Mouse (Mus musculus) gonadal fat pad, adult 2 months (tissue): ENCODE data around the gene Tnni3k. TPM values are rescaled to one million over a fixed set of nuclear protein-coding genes. Genes with fewer than 3 reads are reported as not detected.

Experiments
- DNase-seq: peaks from one replicate; pipeline ENCODE4 v3.0.0-alpha.2; 2012; ENCODE audit warnings: low read depth
- polyA plus RNA-seq: library from polyadenylated mRNA; depleted of rRNA; stranded (reverse); fragments of >200 nt; gene quantifications from 2 replicates; pipeline ENCODE4 v1.2.3, GENCODE M21; 2012

Gene Tnni3k
- polyA plus RNA-seq, 1 experiment = not detected

DNA sequence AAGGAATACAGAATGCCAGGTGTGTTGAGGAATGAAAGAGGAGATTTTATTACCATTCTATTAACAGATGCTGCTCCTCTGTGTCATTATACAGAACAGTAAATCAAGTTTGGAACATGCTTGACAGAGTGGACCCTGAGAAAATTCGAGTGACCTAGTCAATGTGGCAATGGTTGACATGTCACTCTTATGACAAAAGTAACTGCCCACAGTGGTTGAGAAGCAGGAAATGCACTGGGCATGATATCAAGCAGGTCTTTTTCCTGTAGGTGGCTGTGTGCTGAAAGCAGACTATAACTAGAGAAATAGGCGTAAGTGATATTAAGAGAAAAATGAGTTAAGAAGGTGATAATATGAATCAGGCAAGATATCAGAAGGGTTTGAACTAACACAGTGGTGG, 105.7 kb downstream of the Tnni3k start:
- DNase-seq = no peak

GRCm38 (mm10) chr3:154945688-154946161, 109.5 kb downstream of the Tnni3k start:
- DNase-seq = no peak

- no peak for DNase-seq
Observed at GRCm38 (mm10) chr3:154927757-154928156, 127.5 kb downstream of the Tnni3k start.

DNA sequence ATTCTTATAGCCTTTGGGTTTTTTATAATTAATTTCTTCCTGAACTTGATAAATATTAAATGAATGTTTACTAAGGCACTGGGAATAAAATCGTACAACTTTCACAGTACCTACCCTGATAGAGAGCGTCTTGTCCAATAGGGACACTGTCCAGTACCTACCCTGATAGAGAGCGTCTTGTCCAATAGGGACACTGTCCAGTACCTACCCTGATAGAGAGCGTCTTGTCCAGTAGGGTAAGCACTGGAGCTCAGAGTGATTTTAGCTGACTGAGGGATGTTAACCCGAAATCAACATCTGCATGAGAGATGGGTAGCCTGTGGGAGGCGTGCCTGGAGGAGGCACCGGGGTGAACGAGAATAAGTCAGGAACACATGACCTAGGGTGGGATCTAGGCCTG, 130.3 kb downstream of the Tnni3k start:
- no peak for DNase-seq

DNA sequence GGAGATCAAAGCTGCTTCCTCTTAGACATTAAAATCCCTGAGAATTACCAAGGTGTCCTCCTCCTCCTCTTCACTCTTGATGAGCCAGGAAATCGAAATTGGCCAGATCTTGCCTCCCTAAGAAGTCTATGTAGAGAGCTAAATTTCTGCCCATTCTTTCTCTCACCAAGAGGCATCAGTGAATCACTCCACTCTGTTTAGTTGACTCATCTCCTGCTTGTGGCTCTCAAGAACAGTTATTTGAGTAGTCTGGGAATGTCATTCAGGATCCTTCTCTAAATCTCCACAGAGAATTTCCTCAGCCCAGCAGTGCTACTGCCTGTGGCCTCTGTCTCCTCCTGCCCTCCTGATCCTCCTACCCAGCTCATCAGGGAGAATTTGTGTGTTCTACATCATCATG, 139.6 kb downstream of the Tnni3k start:
- DNase-seq = no peak

DNA sequence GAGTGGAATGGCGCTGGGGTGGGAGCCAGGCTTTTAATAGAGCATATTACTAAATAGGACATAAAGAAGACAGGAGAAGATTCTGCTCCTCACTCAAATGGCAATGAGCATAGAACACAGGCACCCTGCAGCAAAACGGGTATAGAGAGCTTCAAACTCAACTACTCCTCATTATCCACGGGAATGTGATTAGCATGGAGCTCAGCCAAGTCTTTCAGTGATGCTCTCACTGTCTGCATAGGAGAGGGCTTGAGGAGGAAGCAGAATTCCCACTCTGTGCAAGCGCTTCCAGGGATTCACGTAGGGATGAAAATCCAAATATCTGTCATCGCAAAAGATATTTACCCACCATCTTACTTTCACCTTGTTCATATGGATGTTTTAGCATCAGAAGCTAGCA, 141.6 kb downstream of the Tnni3k start:
- DNase-seq = no peak

GRCm38 (mm10) chr3:154896737-154897136, 158.5 kb downstream of the Tnni3k start:
- DNase-seq = no peak

- no peak for DNase-seq
Observed at GRCm38 (mm10) chr3:154893225-154893624, 162.0 kb downstream of the Tnni3k start.

- no peak for DNase-seq
Observed at GRCm38 (mm10) chr3:154885452-154885851, 169.8 kb downstream of the Tnni3k start.

- no peak for DNase-seq
Observed at GRCm38 (mm10) chr3:154885048-154885447, 170.2 kb downstream of the Tnni3k start.

GRCm38 (mm10) chr3:154881428-154881986, 173.7 kb downstream of the Tnni3k start:
- no peak for DNase-seq

DNA sequence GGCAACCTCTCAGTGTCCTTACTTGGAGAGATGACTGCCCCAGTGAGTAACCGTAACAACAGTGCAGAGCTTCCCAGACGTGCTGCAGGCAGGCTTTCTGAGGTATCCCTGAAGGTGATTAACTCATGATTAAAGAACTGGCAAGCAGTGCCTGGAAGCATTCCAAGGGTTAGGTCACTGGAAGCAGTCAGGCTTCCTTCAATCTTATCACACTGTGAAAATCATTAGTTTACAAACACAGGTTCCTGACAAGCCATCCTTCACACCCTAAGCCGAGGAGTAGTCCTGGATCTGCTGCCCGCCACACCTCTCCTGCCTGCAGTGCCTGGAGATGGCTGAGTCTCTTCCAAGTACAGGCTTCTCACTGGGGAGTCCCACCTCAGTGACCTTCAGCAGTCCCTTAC, 174.7 kb downstream of the Tnni3k start:
- DNase-seq = no peak

- no peak for DNase-seq
Observed at GRCm38 (mm10) chr3:154880108-154880507, 175.1 kb downstream of the Tnni3k start.

- DNase-seq = no peak
Observed at GRCm38 (mm10) chr3:154879515-154879914, 175.7 kb downstream of the Tnni3k start.

DNA sequence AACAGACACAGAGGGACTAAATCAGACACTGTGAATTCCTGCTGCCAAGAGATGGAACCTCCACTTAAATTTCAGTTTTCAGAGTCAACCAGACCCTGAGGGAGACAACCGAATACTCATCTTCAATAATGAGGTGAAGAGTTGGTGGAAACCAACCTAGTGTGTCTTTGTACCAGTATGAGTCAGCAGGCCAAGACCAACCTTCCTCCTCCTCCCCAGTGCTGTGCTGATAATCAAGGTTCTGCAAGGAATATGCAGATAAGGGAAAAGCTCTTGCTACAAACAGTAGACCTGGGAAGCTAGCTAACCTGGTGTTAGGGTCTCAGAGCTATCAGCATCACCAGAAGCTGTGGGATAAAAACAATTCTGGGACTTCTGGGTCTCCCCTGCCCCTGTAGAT, 176.1 kb downstream of the Tnni3k start:
- DNase-seq = no peak

DNA sequence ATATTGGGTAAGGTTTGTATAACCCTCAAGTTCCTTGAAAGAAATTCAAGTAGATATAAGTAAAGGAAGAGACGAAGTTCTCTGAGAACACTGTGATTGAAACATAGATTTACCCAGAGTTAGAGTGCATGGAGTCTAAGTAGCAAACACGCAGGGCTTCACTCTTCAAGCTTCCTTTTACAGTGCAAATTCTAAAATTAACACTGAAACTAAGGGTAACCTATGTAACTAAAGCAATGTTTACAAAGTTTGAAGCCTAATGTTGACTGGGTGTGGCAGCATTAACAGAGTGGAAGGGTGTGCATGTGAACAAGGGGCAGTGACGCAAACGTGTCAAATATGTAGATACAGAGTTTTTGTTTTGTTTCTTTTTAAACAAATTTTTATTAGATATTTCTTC, 186.4 kb downstream of the Tnni3k start:
- no peak for DNase-seq

DNA sequence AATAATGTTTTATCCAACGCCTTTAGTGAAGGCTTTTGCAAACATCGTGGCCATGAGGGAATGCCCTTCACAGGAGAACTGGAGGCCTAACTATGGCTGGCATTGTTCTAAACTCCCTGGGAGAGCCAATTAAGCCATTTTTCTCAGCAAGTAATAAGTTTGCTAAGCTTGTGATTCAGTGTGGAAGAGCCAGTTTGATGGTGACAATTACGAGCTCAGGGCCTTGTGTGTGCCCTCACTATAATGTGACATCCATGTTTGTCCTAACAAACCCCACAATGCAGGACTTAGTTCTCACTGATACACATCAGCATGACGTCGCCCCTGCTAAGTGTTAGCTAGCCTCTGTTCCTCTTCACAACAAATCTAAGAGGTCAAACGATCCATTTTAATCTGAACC, 193.3 kb downstream of the Tnni3k start:
- DNase-seq = no peak

DNA sequence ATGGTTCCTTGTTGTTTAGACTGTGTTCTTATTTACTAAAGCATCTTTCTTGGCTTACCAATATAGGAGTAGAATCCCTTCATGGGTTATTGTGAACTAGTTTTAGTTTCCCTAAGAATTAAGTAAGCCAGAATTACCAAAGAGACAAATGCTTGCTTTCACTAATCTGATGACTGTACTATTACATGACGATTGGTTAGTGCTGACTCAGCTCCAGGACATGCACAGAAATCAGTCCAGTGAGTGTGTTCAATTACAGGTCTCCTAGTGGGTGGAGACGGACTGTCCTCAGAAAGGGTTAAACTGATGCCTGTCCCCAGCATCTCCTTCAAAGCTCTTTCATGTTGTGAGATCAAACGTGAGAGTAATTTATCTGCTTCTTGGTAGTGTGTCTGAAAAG, 195.5 kb downstream of the Tnni3k start:
- DNase-seq = no peak

GRCm38 (mm10) chr3:154853257-154853656, 201.9 kb downstream of the Tnni3k start:
- no peak for DNase-seq

- DNase-seq = no peak
Observed at GRCm38 (mm10) chr3:154852281-154852680, 202.9 kb downstream of the Tnni3k start.

GRCm38 (mm10) chr3:154842247-154842646, 213.0 kb downstream of the Tnni3k start:
- no peak for DNase-seq

DNA sequence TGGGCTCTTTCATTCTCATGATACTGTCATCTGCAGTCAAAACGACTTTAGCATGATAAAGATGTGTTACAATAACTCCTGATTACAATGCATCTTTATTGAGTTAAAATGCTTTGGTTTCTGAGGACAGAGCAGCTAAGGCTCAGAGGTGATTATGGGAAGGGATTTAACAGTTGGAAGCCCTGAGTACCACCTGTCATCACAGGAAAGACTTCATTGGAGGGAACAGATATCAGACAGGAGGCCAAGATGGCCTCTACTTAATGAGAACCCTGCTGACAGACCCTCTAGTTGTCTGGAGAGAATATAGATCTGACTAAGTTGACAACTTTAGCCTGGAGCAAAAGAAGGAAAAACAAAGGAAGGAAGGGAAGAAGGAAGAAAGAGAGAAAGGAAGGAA, 214.1 kb downstream of the Tnni3k start:
- no peak for DNase-seq

DNA sequence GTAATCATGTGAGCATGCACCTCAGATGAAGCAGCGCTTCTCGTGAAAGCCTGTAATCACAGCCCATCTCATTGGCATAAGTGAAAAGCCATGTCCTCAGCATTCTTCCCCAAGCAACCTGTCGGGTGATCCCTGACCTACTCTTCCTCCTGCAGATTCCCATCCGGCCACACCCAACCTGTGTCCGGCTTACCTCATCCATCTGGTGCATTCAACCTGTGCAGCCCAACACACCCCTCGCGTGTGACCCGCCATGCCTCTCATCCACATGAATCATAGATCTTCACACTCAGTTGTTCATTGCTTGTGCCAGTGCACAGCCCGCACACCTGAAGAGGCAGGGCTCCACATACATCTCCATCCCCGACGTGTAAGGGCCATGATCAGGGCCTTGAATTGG, 217.3 kb downstream of the Tnni3k start:
- no peak for DNase-seq

DNA sequence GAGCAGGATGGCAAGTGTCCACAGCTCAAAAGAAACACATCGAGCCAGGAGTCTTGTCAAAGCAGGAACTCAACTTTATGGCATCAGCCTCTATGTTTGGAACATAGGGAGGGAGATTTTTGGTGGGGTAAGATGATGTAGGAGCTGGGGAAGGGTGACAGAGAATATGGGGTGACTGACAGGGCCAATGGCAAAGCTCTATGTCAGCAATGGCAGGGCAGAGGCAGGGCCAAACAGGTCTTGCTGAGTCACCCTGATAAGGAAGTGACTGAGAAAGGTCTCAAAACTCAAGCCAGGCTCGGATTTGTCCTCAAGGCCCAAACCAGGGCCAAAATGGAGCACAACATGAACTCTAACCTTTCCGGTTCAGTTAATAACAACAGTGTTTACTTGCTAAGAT, 219.1 kb downstream of the Tnni3k start:
- no peak for DNase-seq
